Mouse (Mus musculus): ENCODE measurements around the gene Cdkn3.
A peak's percentile ranks its signal among the peaks of the same experiment; 100 is the strongest.
"Not testable (repeated sequence)": the region's sequence is repeated elsewhere in the genome, so short reads cannot be mapped to it uniquely, and the experiment has no call there.

The Cdkn3 gene

GRCm38 (mm10) chr14:46760355-46761029 is at the start of gene Cdkn3:
Cdkn3 (plus strand) TSS chr14:46760541.
- peak; percentile 95 for DNase-seq (ENCODE audit: low read depth)

GRCm38 (mm10) chr14:46718483-46718922 is 41.8 kb upstream of the Cdkn3 start:
- DNase-seq (ENCODE audit: low read depth): no peak

DNA sequence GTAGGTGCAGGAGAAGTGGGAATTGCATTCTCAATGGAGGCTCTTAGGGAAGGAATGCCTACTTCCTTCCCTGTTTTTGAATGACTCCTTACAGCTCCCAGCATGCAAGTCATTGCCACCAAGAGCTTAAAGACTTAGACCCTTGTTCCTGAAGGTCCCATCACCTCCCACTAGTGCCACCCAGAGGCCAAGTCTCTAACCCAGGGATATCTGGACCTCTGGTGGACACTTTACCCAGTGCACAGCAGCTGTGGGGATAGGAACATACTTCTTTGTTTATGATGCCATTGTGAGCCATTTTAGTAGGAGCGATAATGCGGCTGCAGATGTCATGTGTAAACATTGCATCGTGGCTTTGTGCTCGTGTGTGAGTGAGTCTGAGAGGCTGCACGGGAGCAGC is 38.3 kb upstream of the Cdkn3 start:
- no peak for DNase-seq (ENCODE audit: low read depth)

DNA sequence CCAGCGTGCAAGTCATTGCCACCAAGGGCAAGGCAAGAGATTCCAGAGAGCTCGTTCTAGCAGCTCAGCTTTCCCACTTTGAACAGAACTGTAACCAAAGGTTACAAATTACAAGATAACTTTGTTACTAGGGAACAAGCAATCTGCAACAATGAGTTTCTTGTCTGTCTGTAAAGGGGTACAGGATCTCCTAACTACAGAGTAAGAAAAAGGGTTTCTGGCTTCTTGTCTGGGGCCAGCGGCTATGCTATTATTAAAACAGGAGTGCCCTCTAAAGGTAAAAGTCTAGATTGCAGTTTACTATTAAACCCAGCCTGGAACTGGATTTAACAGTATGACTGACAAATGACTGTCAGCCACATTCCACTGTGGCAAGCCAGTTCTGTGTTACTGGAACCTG is 36.5 kb upstream of the Cdkn3 start:
- DNase-seq (ENCODE audit: low read depth): peak; percentile 24

DNA sequence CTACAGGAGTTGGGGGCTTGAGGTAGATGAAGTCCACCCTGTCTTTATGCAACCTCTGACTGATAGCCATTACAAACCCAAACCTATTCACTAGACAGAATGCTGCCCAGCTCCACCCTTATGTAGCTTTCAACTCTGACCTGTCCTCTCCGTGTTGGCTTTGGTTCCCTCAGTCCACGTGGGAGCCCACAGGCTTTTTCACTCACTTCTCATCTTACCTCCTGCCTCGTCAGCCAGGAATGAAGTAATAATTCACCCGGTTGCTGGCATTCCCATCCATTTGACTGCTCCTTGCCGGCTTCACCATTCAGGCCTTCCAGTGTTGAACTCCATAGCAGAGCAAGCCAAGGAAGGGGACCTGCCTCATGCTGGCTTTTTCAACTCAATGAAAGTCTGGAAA is 35.4 kb upstream of the Cdkn3 start:
- no peak for DNase-seq (ENCODE audit: low read depth)

GRCm38 (mm10) chr14:46725743-46726142 is 34.6 kb upstream of the Cdkn3 start:
- peak; percentile 40 for DNase-seq (ENCODE audit: low read depth)

- no peak for DNase-seq (ENCODE audit: low read depth)
Measured at GRCm38 (mm10) chr14:46734262-46734661, 26.1 kb upstream of the Cdkn3 start.

DNA sequence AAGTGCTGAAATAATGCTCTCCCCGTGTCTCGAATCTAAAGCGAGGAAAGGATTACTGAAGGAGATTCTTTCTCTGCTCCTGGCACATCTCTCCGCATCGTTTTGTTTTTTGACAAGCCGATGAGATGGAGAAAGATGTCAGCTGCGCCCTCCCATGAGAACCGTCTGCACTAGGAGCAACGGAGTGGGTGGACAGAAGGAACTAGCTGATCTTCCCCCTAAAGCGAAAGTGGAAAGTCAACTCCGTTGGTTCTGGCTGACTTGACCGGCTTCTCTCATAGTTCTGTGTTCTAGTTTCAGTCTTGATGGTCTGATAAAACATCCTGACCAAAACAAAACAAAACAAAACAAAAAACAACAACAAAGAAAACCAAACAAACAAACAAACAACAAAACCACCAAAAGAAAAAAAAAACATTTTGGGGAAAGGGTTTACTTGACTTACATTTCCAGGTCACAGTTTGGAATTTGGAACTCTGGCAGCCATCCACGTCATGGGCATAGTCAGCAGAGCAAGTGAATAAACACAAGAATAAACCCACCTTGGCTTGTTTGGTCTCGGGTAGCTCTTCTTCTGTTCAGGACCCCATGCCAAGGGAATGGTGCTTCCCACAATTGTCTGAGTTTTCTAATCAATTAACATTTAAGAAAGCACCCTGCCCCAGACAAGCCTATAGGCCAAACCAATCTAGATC is 25.4 kb upstream of the Cdkn3 start:
- no peak for DNase-seq (ENCODE audit: low read depth)

GRCm38 (mm10) chr14:46736366-46736765 is 24.0 kb upstream of the Cdkn3 start:
- DNase-seq (ENCODE audit: low read depth): no peak

- not testable (repeated sequence) for DNase-seq (ENCODE audit: low read depth)
Measured at GRCm38 (mm10) chr14:46737346-46737745, 23.0 kb upstream of the Cdkn3 start.

DNA sequence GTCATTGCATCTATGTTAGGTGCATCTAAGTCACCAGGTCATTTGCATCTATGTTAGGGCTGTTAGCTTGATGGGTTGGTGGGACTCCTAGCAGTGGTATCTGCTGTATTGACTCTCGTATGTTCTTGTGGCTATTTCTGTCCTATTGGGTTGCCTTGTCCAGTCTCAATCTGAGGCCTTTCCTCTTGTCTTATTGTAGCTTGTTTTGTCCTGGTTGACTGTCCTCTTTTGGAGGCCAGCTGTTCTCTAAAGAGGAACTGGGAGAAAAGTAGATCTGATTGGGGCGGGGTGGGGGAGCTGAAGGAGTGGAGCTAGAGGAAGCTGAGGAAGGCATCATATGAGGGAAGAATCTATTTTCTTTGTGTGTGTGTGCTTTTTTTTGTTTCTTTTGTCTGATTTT is 17.7 kb upstream of the Cdkn3 start:
- DNase-seq (ENCODE audit: low read depth): no peak

DNA sequence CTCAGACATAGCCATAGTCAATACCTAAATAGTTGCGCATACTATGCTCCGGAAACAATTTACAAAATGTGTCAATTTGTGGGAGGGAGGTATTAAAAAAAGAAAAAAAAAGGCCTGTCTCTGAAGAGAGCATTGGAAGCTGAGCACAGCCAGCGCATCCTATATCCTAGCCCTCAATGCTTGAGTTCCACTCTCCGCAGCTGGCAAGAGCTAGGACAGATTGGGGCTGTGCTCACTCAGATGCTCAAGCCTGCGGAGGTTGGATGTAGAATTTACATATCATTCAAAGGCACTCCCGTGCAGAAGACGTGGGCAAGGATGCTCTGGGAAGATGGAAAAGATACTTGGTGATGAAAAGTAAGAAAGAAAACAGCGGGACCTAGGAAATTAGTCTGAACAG is 14.9 kb upstream of the Cdkn3 start:
- DNase-seq (ENCODE audit: low read depth): no peak

DNA sequence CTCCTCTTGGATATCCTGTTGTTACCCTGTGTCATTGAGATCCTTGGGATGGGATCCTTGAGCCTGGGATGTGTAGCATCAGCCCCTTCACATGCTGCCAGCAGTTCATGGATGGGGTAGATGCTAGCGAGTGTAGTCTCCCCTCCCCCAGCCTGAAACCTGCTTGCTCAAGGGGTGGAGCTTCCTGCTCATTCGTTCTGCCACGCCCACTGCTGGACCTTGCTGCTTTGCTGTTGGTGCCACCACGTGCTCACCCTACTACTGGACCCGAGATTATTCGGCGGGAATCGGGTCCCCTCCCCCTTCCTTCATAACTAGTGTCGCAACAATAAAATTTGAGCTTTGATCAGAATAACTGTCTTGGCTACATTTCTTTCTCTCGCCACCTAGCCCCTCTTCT is 6.0 kb upstream of the Cdkn3 start:
- DNase-seq (ENCODE audit: low read depth): not testable (repeated sequence)

DNA sequence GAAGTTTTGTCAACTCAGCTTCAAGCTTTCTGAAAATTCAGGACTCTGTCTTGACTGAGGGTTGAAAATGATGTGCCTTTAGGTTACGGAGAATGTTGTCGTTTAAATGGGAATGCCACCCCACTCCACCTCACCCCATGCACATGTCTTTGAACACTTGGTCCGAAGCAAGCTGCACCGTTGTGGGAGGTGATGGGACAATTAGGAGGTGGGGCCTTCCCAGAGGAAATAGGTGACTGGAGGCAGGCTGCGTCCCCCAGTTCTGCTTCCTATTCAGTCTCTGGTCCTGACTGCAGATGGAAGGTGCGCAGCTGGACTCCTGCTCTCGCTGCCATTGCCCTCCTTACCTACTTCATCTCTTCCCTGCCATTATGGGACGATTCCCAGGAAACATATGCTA is 4.5 kb upstream of the Cdkn3 start:
- DNase-seq (ENCODE audit: low read depth): no peak

GRCm38 (mm10) chr14:46757736-46758135 is 2.6 kb upstream of the Cdkn3 start:
- DNase-seq (ENCODE audit: low read depth): no peak

- no peak for DNase-seq (ENCODE audit: low read depth)
Measured at GRCm38 (mm10) chr14:46759970-46760354, 379 bp upstream of the Cdkn3 start.

DNA sequence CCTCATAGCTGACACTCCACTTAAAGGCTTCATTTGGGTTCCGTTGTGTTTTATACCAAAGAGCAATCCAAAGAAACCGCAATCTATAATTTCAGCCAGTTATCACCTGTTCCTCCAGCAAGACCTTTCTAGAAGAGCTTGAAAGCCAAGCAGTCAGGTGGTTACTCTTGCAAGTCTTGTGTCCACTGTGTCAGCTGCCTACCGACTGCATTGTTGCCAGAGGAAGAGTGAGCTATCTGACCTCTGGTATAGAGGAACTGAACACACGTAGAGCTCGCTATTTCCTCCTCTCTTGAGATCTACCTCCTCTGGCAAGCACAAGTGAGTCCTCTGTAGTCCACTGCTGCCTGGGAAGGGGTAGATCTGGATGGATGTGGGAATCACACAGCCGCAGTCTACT is 845 bp downstream of the Cdkn3 start:
- DNase-seq (ENCODE audit: low read depth): peak; percentile 37

DNA sequence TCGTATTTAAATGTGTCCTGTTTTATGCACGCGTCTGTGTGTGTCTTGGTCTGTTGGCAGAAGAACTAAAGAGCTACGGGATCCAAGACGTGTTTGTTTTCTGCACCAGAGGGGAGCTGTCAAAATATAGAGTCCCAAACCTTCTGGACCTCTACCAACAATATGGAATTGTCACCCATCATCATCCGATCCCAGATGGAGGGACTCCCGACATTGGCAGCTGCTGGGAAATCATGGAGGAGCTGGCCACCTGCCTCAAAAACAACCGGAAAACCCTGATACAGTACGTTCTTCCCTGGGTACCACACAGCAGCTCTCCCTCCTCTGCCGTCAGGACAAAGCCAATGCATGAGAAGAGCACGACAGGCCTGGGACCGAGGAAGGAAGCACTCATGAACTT is 6.8 kb downstream of the Cdkn3 start:
- DNase-seq (ENCODE audit: low read depth): no peak

- no peak for DNase-seq (ENCODE audit: low read depth)
Measured at GRCm38 (mm10) chr14:46770036-46770435, 9.7 kb downstream of the Cdkn3 start.

DNA sequence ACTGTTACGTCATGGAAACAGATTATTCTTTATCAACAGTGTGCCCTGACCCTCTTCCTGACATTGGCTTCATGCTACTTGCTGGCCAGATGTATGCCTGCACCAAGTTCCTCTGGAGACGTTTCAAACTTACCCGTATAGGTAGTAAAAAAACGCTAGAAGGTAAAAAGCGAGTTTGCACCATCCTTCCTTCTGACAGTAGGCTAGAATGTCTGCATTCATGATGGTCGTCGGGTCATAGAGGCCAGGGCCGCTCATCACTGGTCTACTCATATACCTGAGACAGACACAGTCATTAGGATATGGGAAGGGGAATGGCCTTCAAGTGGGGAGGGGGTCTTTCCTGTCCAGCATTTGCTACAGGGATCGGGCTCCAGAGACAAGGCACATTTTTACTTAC is 18.4 kb downstream of the Cdkn3 start:
- DNase-seq (ENCODE audit: low read depth): no peak

GRCm38 (mm10) chr14:46779217-46779616 is 18.9 kb downstream of the Cdkn3 start:
- DNase-seq (ENCODE audit: low read depth): peak; percentile 33

DNA sequence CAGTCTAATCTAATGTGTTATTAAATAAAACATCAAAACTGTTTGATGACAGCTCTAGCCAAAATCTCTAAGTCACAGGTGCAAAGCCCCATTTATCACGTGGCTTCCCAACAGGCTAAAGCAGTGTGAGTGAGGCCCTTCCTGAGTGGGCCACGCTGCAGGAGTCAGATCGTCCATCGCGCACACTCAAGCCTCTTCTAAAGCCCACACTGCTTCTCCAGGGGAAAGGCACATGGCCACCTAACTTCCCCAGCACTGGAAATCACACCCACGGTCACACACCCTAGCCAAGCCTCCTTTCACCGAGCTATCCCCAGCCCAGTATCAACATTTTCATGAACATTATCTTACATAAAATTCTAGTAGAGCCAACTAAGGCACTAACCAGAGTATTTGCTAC is 20.7 kb downstream of the Cdkn3 start:
- DNase-seq (ENCODE audit: low read depth): no peak

DNA sequence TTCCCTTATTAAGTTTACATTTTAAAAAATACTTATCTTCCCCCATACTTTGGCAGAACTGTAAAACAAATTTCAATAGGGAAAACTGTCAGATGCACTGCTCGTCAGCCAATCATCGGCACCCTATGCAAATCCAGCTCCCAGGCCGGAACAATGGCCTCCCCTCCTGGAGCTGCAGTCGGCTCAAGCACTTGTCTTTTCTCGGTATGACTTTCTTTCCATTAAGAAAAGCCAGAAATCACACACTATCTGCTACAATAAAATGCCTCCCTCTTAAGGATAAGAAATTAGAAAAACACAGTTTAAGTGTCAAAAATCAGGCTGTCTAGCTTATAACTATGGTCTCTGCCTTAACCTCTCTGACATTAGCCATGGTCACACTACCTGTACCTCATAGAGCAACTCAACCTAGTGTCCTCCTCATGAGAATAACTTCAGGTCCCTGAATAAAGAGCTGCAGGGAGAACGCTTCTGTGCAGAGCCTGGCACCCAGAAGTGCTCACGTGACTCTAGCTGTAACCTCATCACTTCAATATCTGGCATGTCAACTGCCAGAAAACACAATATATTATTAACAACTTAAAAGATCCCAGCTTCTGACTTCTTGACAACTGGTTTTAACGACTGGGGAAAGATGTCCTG is 22.0 kb downstream of the Cdkn3 start:
- DNase-seq (ENCODE audit: low read depth): no peak
